Mouse (Mus musculus) midbrain, embryonic 11.5 days (tissue): ENCODE results near the gene Tle2. TPM values are rescaled to one million over a fixed set of nuclear protein-coding genes. Genes with fewer than 3 reads are reported as not detected.
A peak's percentile ranks its signal among the peaks of the same experiment; 100 is the strongest.

ENCODE experiments used
- ATAC-seq: fragments of 200-750 bp; cut with Nextera tagmentation; 2 replicates; pipeline ENCODE4 v1.8.0; 2017; ENCODE audit warnings: moderate TSS enrichment, moderate library complexity; ENCODE audit not compliant: low FRiP score
- DNase-seq: peaks from one replicate; pipeline ENCODE4 v3.0.0; 2015; ENCODE audit warnings: low spot score; ENCODE audit errors: missing footprints
- H3K27ac ChIP-seq: fragments of 300-500 bp; sonication (generic); 2 replicates; pipeline ENCODE4 v1.5.1; 2014; ENCODE audit warnings: low read depth, low read length
- H3K27me3 ChIP-seq: fragments of 300-500 bp; sonication (generic); 2 replicates; pipeline ENCODE4 v1.6.1; 2014; ENCODE audit warnings: mild to moderate bottlenecking, low read length, moderate library complexity, mixed read lengths; ENCODE audit not compliant: control insufficient read depth, insufficient read depth
- H3K36me3 ChIP-seq: fragments of 300-500 bp; sonication (generic); 2 replicates; pipeline ENCODE4 v1.6.1; 2014; ENCODE audit warnings: mild to moderate bottlenecking, low read length, moderate library complexity, mixed read lengths; ENCODE audit not compliant: control insufficient read depth, insufficient read depth
- H3K4me1 ChIP-seq: fragments of 300-500 bp; sonication (generic); 2 replicates; pipeline ENCODE4 v1.6.1; 2014; ENCODE audit warnings: low read length; ENCODE audit not compliant: control insufficient read depth, insufficient read depth
- H3K4me2 ChIP-seq: fragments of 300-500 bp; sonication (generic); 2 replicates; pipeline ENCODE4 v1.6.1; 2014; ENCODE audit warnings: mild to moderate bottlenecking, moderate library complexity
- H3K4me3 ChIP-seq: fragments of 300-500 bp; sonication (generic); 2 replicates; pipeline ENCODE4 v1.5.1; 2014; ENCODE audit warnings: low read depth, low read length
- H3K9ac ChIP-seq: fragments of 300-500 bp; sonication (generic); 2 replicates; pipeline ENCODE4 v1.6.1; 2014; ENCODE audit warnings: low read length
- H3K9me3 ChIP-seq: fragments of 300-500 bp; sonication (generic); 2 replicates; pipeline ENCODE4 v1.6.1; 2016; ENCODE audit warnings: low read length; ENCODE audit not compliant: control insufficient read depth
- WGBS: fragments of 180-500 bp; shearing (Covaris S2); extraction: QIAGEN DNeasy Blood & Tissue Kit; methylation state at CpG from one replicate; pipeline ENCODE4 v1.1.7; 2014; 5-methylcytosine and 5-hydroxymethylcytosine counted together
- polyA plus RNA-seq: library from polyadenylated mRNA; unstranded; fragments of >200 nt; fragmentation: Nextera tagmentation; extraction: Ambion mirVana; gene quantifications from 2 replicates; pipeline ENCODE4 v1.2.1, GENCODE M21; 2014

The Tle2 gene
- polyA plus RNA-seq, 1 experiment from 2014 or later: 6.2 TPM

- ATAC-seq (no peak; the same call in 1 of the 2 replicates), DNase-seq (no peak)
- peaks cover 19% of the 10 kb centered on the region for H3K4me1 ChIP-seq
- 0 out of 2 replicates have a peak overlapping the region, but pooled peaks have one; percentile 27 for H3K9ac ChIP-seq
- peaks cover 16% of the 10 kb centered on the region for H3K27me3 ChIP-seq
- H3K9me3 ChIP-seq: no peaks in the 10 kb centered on the region
- H3K4me2 ChIP-seq: no peak overlapping the region
- H3K36me3 ChIP-seq: no peaks in the 10 kb centered on the region
- no peak overlapping the region for H3K4me3 ChIP-seq
- 78% methylated on average over 12 of the region's 12 CpGs for whole genome bisulfite sequencing
- H3K27ac ChIP-seq: no peak overlapping the region
These were observed 29.9 kb downstream of the Tle2 start for GRCm38 (mm10) chr10:81604019-81604967.

- Histone ChIP-seq H3K27me3 (peaks cover 9% of the 10 kb centered on the region), H3K9ac (peak overlapping the region; percentile 43), H3K4me2 (peak overlapping the region; percentile 62), H3K4me3 (peak overlapping the region; percentile 29), H3K36me3 (no peaks in the 10 kb centered on the region), H3K9me3 (no peaks in the 10 kb centered on the region), H3K4me1 (peaks cover 19% of the 10 kb centered on the region), H3K27ac (peak overlapping the region; percentile 76)
- 20% methylated on average over 29 of the region's 29 CpGs for WGBS
- ATAC-seq (peak; percentile 2), DNase-seq (peak; percentile 98)
These were observed 30.8 kb downstream of the Tle2 start for GRCm38 (mm10) chr10:81604968-81605665.

- Histone ChIP-seq H3K4me1 (peaks cover 17% of the 10 kb centered on the region), H3K27me3 (peaks cover 9% of the 10 kb centered on the region), H3K9ac (peak overlapping the region; percentile 43), H3K36me3 (no peaks in the 10 kb centered on the region), H3K9me3 (no peaks in the 10 kb centered on the region), H3K27ac (peak overlapping the region; percentile 76), H3K4me3 (peak overlapping the region; percentile 29), H3K4me2 (peak overlapping the region; percentile 62)
- DNase-seq (no peak), ATAC-seq (peak; percentile 18; the same call in 1 of the 2 replicates)
- 4% methylated on average over 14 of the region's 14 CpGs for WGBS
These were observed 31.3 kb downstream of the Tle2 start for GRCm38 (mm10) chr10:81605666-81605973.

- H3K27me3 ChIP-seq: peaks cover 9% of the 10 kb centered on the region
- no peaks in the 10 kb centered on the region for H3K36me3 ChIP-seq
- peak within 1 kb of the TSS; percentile 43 for H3K4me3 ChIP-seq
- peaks cover 13% of the 10 kb centered on the region for H3K4me1 ChIP-seq
- DNase-seq: peak; percentile 98
- H3K27ac ChIP-seq: peak within 1 kb of the TSS; percentile 76
- under 1% methylated on average over 39 of the region's 39 CpGs for WGBS
- no peaks in the 10 kb centered on the region for H3K9me3 ChIP-seq
- H3K4me2 ChIP-seq: peak within 1 kb of the TSS; percentile 68
- ATAC-seq: peak; percentile 87
- peak within 1 kb of the TSS; percentile 61 for H3K9ac ChIP-seq
These were observed 31.8 kb downstream of the Tle2 start, which contains the start of gene BC025920 for GRCm38 (mm10) chr10:81605974-81606751. Gene BC025920 (plus strand): TSS chr10:81606270.

- Histone ChIP-seq H3K4me2 (no peak overlapping the region), H3K9me3 (no peaks in the 10 kb centered on the region), H3K4me3 (no peak overlapping the region), H3K36me3 (no peaks in the 10 kb centered on the region), H3K27me3 (no peaks in the 10 kb centered on the region), H3K27ac (no peak overlapping the region), H3K4me1 (peaks cover 6% of the 10 kb centered on the region; the same call in 1 of the 2 replicates), H3K9ac (no peak overlapping the region)
- ATAC-seq: no peak
- WGBS: 95% methylated on average over 1 of the region's 1 CpGs
- DNase-seq: no peak
These were observed 33.9 kb downstream of the Tle2 start for GRCm38 (mm10) chr10:81608308-81608707.

GRCm38 (mm10) chr10:81612779-81613178 lies 38.4 kb downstream of the Tle2 start:
- no peak for ATAC-seq
- Histone ChIP-seq H3K4me3 (no peak overlapping the region), H3K27me3 (no peaks in the 10 kb centered on the region), H3K36me3 (no peaks in the 10 kb centered on the region), H3K4me2 (no peak overlapping the region), H3K4me1 (no peaks in the 10 kb centered on the region), H3K27ac (no peak overlapping the region), H3K9me3 (no peaks in the 10 kb centered on the region), H3K9ac (no peak overlapping the region)
- 74% methylated on average over 3 of the region's 3 CpGs for WGBS
- DNase-seq: no peak

- no peaks in the 10 kb centered on the region for H3K27me3 ChIP-seq
- no peak overlapping the region for H3K27ac ChIP-seq
- H3K4me2 ChIP-seq: no peak overlapping the region
- no peak for DNase-seq
- H3K4me1 ChIP-seq: no peaks in the 10 kb centered on the region
- 70% methylated on average over 6 of the region's 6 CpGs for WGBS
- H3K4me3 ChIP-seq: no peak overlapping the region
- no peak overlapping the region for H3K9ac ChIP-seq
- ATAC-seq: no peak
- 0 out of 2 replicates have a peak, but pooled peaks cover under 1% of the 10 kb centered on the region for H3K36me3 ChIP-seq
- no peaks in the 10 kb centered on the region for H3K9me3 ChIP-seq
These were observed 41.1 kb downstream of the Tle2 start for GRCm38 (mm10) chr10:81615486-81615885.

GRCm38 (mm10) chr10:81619976-81620375 lies 45.6 kb downstream of the Tle2 start:
- DNase-seq: no peak
- Histone ChIP-seq H3K4me2 (no peak overlapping the region), H3K36me3 (peaks cover 12% of the 10 kb centered on the region), H3K9ac (no peak overlapping the region), H3K27ac (no peak overlapping the region), H3K27me3 (no peaks in the 10 kb centered on the region), H3K4me1 (no peaks in the 10 kb centered on the region), H3K4me3 (no peak overlapping the region), H3K9me3 (no peaks in the 10 kb centered on the region)
- 91% methylated on average over 5 of the region's 5 CpGs for WGBS
- no peak for ATAC-seq
